Mouse (Mus musculus): ENCODE data around the gene Lrrc71. TPM values are rescaled to one million over a fixed set of nuclear protein-coding genes. Genes with fewer than 3 reads are reported as not detected.
A peak's percentile ranks its signal among the peaks of the same experiment; 100 is the strongest.

The Lrrc71 gene
- polyA plus RNA-seq (2012; ENCODE audit: insufficient read depth, insufficient read length, missing spikeins) = not detected in 2 replicates

DNA sequence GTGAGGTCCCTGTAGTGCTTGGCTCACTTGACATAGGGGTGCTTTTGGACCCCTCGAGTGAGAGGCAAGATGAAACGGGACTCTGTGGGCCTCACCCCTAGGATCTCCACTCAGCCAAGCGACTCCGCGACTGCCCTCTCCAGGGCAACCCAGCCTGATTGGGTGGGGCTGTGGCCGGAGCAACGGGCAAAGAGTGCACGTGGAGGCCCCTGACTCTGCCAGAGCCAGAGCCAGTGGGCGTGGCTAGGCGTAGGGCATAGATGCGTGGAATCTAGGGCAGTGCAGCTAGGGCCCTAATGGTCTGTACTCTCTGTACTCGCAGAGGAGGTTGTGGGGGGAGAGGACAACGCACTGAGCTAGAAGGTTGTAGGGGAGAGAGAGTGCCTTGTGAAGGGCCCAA, at the start of gene Lrrc71:
Gene Lrrc71, minus strand, starts transcription at position 195 of the 400 bp plus-strand sequence.
- H3K4me1 ChIP-seq (ENCODE audit: control insufficient read depth, insufficient read depth, low read length) = no peaks in the 10 kb centered on the region
- H3K4me3 ChIP-seq (ENCODE audit: insufficient read depth, low read length) = no peak within 1 kb of the TSS
- TF ChIP-seq CTCF (IDR thresholded peaks at IDR 0.05; ENCODE audit: low read depth, low read length) (no peak), POLR2A (IDR thresholded peaks at IDR 0.05; ENCODE audit: borderline replicate concordance, low read depth, low read length) (no peak)
- H3K27ac ChIP-seq (ENCODE audit: insufficient read depth, low read depth, low read length) = no peak within 1 kb of the TSS

DNA sequence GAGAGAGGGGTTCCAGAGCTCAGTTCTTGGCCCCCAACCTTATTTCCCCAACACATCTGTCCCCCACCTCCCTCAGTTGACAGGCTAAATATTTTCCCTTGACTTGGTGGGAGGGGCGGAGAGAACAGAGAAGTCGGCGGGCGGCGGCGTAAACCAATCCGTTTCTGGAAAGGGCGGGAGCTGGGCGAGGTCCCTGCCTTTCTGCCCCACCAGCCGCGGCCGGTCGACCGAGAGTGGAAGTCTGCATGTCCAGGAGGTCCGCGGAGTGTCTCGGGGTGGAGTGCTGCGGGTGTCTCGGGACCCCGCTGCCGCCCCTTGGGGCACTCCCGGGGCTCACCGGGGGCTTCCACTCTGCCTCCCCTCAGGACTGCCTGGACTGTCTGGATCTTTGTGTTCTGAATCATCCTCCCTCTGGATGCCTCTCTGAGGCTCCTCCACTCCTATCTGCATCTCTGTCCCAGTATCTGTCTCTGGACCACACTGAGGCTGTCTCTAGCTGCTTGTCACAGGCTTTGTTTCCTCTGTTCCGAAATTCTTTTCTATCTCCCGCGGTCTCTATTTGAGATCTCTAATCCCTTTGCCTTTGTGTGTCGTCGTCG, 48.4 kb upstream of the Lrrc71 start, which contains the start of gene Insrr:
Gene Insrr, plus strand, starts transcription at position 216 of the 599 bp plus-strand sequence.
- peak within 1 kb of the TSS; percentile 3; the same call in 1 of the 2 replicates for H3K4me3 ChIP-seq (ENCODE audit: insufficient read depth, low read length)
- H3K4me1 ChIP-seq (ENCODE audit: control insufficient read depth, insufficient read depth, low read length) = no peaks in the 10 kb centered on the region
- H3K27ac ChIP-seq (ENCODE audit: insufficient read depth, low read depth, low read length) = no peak within 1 kb of the TSS
- TF ChIP-seq POLR2A (IDR thresholded peaks at IDR 0.05; ENCODE audit: borderline replicate concordance, low read depth, low read length) (no peak), CTCF (IDR thresholded peaks at IDR 0.05; ENCODE audit: low read depth, low read length) (no peak)

DNA sequence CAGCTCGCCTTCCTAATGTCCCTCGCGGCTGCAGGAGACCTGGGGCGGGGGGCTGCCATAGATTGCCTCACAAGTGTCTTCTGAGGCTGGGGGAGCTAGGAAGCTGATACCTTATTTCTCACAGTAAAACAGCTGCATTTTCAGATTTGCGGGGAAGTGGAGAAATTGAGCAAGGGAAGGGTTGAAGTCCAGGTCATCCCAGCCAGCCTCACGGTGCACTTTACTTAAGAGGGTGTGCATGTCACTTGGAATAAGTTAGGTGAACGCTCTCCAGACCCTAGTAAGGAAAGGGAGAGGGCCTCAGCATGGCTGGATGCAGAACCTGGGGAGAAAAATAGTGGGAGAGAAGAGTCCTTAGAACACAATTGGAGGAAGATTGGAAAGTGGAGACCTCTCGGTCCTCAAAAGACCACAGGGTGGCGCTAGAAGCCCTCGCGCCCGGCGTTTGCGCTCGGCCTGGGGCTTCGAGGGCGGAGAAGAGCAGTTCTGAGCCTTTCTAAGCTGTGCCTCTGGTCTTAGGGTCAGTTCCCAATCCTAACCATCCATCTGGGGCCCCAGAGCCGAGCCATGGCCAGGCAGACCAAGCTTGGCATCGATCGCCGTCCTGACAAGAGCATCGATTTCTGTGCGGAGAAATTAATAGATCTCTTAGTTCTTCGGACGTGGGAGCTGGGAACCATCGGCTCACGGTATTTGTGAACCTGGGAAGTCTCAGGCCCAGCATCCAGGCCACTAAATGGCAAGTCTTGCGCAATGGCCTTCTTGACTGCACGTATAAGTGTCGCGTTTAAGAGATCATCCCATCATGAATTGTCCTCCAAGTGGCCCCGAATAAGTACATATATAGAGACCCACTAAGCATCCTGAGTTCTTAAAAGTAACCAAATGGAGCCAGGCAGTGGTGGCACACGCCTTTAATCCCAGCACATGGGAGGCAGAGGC, 47.2 kb upstream of the Lrrc71 start:
- no peaks in the 10 kb centered on the region for H3K4me1 ChIP-seq (ENCODE audit: control insufficient read depth, insufficient read depth, low read length)
- TF ChIP-seq POLR2A (IDR thresholded peaks at IDR 0.05; ENCODE audit: borderline replicate concordance, low read depth, low read length) (no peak), CTCF (IDR thresholded peaks at IDR 0.05; ENCODE audit: low read depth, low read length) (peak; percentile 83)
- no peak overlapping the region for H3K4me3 ChIP-seq (ENCODE audit: insufficient read depth, low read length)
- H3K27ac ChIP-seq (ENCODE audit: insufficient read depth, low read depth, low read length) = no peak overlapping the region

DNA sequence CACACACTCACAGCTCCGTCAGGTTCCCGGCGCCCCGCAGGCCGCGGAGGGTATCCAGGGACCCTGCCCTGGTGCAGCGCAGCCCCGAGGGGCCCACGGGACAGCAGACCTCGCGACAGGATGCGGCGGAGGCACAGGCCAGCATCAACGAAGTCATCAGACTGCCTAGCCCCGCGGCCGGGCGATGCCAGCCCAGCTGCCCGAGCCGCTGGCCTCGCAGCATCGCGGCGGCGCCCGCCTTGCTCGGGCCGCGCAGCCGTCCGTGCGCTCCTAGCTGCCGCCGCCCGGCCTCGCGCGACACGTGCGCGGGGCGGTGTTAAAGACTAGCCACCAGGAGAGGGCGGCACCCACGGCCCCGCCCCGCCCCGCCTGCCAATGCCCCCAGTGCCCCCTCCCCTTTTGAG, 46.5 kb upstream of the Lrrc71 start, which contains the start of gene Ntrk1:
Gene Ntrk1, minus strand, starts transcription at position 241 of the 404 bp plus-strand sequence.
- Histone ChIP-seq H3K4me1 (ENCODE audit: control insufficient read depth, insufficient read depth, low read length) (no peaks in the 10 kb centered on the region), H3K27ac (ENCODE audit: insufficient read depth, low read depth, low read length) (no peak within 1 kb of the TSS), H3K4me3 (ENCODE audit: insufficient read depth, low read length) (no peak within 1 kb of the TSS)
- TF ChIP-seq CTCF (IDR thresholded peaks at IDR 0.05; ENCODE audit: low read depth, low read length) (no peak), POLR2A (IDR thresholded peaks at IDR 0.05; ENCODE audit: borderline replicate concordance, low read depth, low read length) (no peak)

DNA sequence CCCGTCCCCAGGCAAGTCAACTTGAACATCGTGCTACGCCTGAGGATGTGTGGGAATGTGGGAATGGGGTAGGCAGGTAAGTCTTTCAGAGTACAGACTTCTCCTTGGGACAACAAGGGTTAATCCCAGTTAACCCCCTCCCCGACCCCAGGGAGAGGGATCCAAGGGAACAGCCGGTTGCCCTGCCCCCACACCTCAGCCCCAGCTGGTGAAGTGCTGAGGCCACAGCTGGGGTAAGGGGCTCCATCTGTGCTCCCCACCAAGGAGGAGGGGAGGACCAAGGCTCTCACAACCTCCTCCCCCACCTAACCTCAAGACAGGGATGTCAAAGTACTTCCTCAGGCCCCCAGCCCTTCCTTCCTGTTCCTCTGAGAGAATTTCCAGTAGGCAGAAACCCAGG, 41.3 kb upstream of the Lrrc71 start:
- Histone ChIP-seq H3K27ac (ENCODE audit: insufficient read depth, low read depth, low read length) (no peak overlapping the region), H3K4me1 (ENCODE audit: control insufficient read depth, insufficient read depth, low read length) (peaks cover 5% of the 10 kb centered on the region; the same call in 1 of the 2 replicates), H3K4me3 (ENCODE audit: insufficient read depth, low read length) (no peak overlapping the region)
- no peak for TF ChIP-seq POLR2A (IDR thresholded peaks at IDR 0.05; ENCODE audit: borderline replicate concordance, low read depth, low read length)
- no peak for TF ChIP-seq CTCF (IDR thresholded peaks at IDR 0.05; ENCODE audit: low read depth, low read length)

DNA sequence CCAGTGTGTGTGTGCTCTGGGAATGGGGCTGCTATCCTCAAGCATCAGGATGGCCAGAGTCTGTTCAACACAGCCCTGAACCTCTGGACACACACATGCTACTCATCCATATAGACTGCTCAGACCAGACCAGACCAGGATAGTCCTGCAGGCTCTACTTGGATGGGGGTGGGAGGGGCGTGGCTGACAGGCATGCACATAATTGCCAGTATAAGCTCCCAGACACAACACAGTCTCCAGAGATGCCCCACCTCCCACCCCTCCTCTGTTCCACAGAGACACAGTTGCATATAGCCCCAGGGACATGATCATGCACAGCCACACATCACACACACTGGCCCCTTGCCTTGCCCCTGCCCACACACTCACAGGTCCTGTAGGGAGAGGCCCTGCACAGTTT, 40.8 kb upstream of the Lrrc71 start:
- TF ChIP-seq POLR2A (IDR thresholded peaks at IDR 0.05; ENCODE audit: borderline replicate concordance, low read depth, low read length) (no peak), CTCF (IDR thresholded peaks at IDR 0.05; ENCODE audit: low read depth, low read length) (no peak)
- H3K4me1 ChIP-seq (ENCODE audit: control insufficient read depth, insufficient read depth, low read length) = peaks cover 5% of the 10 kb centered on the region; the same call in 1 of the 2 replicates
- no peak overlapping the region for H3K4me3 ChIP-seq (ENCODE audit: insufficient read depth, low read length)
- H3K27ac ChIP-seq (ENCODE audit: insufficient read depth, low read depth, low read length) = no peak overlapping the region

DNA sequence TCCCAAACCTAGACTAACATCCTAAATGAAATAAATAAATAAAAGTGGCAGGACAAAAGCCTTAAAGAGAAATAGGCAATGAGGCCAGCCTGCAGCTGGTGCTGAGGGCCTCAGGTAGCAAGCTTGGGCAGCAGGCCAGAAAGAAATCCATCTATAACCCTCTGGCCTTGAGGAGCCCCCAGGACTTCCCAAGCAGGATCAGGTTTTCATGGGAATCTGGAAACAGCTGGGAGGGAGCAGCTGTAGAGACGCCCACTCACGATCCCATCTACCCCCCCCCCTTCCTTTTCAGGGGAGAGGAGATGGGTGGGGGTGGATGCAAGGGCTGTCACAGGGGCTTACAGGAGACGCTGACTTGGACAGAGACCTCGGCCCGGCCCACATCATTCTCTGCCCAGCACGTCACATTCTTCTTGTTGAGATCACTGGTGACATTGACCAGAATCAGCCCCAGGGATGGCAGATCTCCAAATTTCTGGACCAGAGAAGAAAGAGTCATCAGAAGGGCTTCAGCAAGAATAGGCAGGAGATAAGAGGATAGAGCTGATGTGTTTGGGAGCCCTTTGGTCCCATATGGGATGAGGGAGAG, 37.3 kb upstream of the Lrrc71 start:
- Histone ChIP-seq H3K27ac (ENCODE audit: insufficient read depth, low read depth, low read length) (no peak overlapping the region), H3K4me3 (ENCODE audit: insufficient read depth, low read length) (no peak overlapping the region), H3K4me1 (ENCODE audit: control insufficient read depth, insufficient read depth, low read length) (peaks cover 5% of the 10 kb centered on the region; the same call in 1 of the 2 replicates)
- no peak for TF ChIP-seq CTCF (IDR thresholded peaks at IDR 0.05; ENCODE audit: low read depth, low read length)
- no peak for TF ChIP-seq POLR2A (IDR thresholded peaks at IDR 0.05; ENCODE audit: borderline replicate concordance, low read depth, low read length)

DNA sequence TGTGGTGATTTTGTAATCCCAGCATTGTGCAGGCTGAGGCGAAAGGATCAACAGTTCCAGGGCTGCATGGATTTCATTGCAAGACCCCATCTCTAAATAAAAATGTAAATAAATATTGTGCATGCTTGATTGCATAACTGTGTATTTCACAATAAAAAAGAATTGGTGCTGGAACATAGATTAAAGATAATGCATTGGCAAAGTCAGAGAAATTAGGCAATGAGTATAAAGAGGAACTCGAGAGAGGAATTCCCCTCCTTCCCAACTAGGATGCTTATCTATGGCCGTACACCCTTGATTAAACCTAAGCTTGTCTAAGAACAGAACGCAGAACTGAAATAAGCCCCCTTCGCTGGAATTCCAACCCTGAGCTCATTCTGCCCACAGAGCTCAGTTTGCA, 36.7 kb upstream of the Lrrc71 start:
- TF ChIP-seq POLR2A (IDR thresholded peaks at IDR 0.05; ENCODE audit: borderline replicate concordance, low read depth, low read length) = no peak
- no peak for TF ChIP-seq CTCF (IDR thresholded peaks at IDR 0.05; ENCODE audit: low read depth, low read length)
- no peak overlapping the region for H3K27ac ChIP-seq (ENCODE audit: insufficient read depth, low read depth, low read length)
- H3K4me3 ChIP-seq (ENCODE audit: insufficient read depth, low read length) = no peak overlapping the region
- peaks cover 5% of the 10 kb centered on the region; the same call in 1 of the 2 replicates for H3K4me1 ChIP-seq (ENCODE audit: control insufficient read depth, insufficient read depth, low read length)

DNA sequence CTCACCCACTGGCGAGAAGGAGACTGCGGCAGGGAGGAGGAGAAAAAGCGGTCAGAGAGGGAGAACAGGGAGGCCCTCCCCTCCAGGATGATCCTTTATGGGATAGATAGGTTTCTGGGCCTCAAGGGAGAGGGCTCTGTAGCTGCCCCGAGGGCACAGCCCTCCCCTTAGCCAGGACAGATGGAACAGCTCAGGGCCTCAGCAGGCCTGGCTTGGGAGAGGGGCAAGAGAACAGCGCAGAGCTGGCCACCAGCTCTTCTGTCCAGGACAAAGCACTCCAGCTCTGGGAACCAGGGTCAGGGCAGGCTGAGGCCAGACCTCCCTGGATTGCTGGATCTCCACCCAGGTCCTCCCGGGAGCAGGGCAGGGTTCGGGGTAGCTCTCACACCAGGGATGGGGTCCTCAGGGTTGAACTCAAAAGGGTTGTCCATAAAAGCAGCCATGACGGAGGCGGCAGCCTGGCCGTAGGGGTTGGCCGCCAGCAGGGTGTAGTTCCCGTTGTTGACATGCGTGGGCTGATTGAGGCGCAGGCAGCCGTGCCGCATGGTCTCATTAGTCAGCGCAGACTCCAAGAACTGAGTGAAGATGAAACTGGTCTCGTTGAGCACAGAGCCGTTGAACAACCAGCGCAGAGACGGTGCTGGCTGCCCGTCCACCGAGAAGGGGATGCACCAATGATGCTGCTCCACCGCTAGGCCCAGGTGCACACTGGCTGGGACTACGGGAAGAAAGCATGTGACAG, 35.0 kb upstream of the Lrrc71 start:
- TF ChIP-seq CTCF (IDR thresholded peaks at IDR 0.05; ENCODE audit: low read depth, low read length) (no peak), POLR2A (IDR thresholded peaks at IDR 0.05; ENCODE audit: borderline replicate concordance, low read depth, low read length) (no peak)
- peaks cover 5% of the 10 kb centered on the region; the same call in 1 of the 2 replicates for H3K4me1 ChIP-seq (ENCODE audit: control insufficient read depth, insufficient read depth, low read length)
- no peak overlapping the region for H3K27ac ChIP-seq (ENCODE audit: insufficient read depth, low read depth, low read length)
- H3K4me3 ChIP-seq (ENCODE audit: insufficient read depth, low read length) = no peak overlapping the region

All from bone marrow macrophage, adult 2 months (primary cell).